Mouse (Mus musculus) brain, embryonic 14.5 days (tissue): ENCODE measurements around the gene Rdh16f2. TPM values are rescaled to one million over a fixed set of nuclear protein-coding genes. Genes with fewer than 3 reads are reported as not detected.

ENCODE experiments used
- DNase-seq: peaks from one replicate; pipeline ENCODE4 v3.0.0-alpha.2; 2011; ENCODE audit warnings: low read depth
- CTCF ChIP-seq: fragments of 200-500 bp; IDR thresholded peaks from 2 replicates; pipeline ENCODE4 v1.5.1; 2012; ENCODE audit warnings: inconsistent platforms, mild to moderate bottlenecking, moderate library complexity, borderline replicate concordance; ENCODE audit not compliant: insufficient read depth, insufficient read length; ENCODE audit errors: extremely low read depth
- POLR2A ChIP-seq: fragments of 200-500 bp; IDR thresholded peaks from 2 replicates; pipeline ENCODE4 v1.6.1; 2012; ENCODE audit warnings: mild to moderate bottlenecking, inconsistent platforms, borderline replicate concordance; ENCODE audit not compliant: poor library complexity, insufficient read depth, insufficient read length, severe bottlenecking; ENCODE audit errors: extremely low read depth
- polyA plus RNA-seq: library from polyadenylated mRNA; depleted of rRNA; stranded (reverse); fragments of >200 nt; gene quantifications from 2 replicates; pipeline ENCODE4 v1.2.3, GENCODE M21; 2012

Gene Rdh16f2
- polyA plus RNA-seq, 1 experiment: not detected

DNA sequence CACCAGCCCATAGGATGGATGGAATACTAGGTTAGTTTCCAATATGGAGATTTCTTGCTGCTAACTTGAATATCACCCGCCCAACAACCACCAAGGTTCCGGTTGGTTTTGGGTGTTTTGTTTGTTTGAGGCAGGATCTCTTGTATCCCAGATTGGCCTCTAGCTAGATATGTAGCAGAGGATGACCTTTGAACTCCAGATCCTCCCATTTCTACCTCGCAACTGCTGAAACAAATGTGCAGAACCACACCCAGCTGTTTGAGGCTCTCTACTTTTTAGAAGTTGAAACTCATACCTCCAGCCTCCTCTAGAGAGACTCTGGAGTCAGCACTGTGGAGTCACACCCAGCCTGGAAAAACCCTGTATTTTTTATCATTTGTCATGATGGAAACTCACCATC, 31.2 kb downstream of the Rdh16f2 start:
- DNase-seq: no peak
- TF ChIP-seq POLR2A: no peak
- TF ChIP-seq CTCF: no peak

DNA sequence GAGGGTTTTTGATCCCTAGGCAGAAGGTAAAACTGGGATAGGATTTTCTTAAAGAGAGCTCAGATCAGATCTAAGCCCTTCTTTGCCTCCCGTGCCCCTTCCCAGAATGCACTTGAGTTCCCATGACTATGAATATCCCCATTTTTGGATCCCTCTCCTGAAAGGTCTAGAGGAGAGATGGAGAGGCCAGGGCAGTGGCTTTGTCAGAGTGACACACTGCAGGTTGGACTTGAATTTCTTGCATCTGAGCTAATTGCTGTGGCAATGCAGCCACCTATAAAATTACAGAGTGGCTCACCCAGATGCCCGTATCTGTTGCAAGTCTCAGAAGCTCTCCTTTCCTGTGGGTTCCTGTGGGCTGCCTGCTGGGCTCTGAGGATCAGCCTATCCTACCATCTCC, 31.9 kb downstream of the Rdh16f2 start, which contains the start of gene Sdr9c7:
Gene Sdr9c7 (plus strand): TSS at position 301 of the 400 bp plus-strand sequence.
- DNase-seq: no peak
- TF ChIP-seq CTCF (no peak), POLR2A (no peak)

DNA sequence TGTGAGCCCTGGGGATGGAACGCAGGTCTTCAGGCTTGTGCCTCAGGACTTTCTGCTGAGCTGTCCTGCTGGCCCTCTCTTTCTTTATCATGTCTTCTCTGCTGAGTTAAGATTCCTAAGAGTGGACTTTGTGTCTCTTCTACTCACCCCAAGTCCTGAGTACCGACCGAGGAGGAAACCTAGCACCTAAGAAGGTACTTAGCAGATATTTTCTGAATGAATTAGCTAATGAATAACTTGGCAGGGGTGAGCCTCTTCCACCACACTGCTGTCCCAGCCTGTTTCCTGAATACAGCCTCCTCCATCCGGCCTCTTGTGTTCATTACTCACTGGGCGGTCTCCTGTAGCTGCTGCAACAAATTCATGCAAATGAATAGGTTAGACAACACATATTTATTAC, 33.5 kb downstream of the Rdh16f2 start:
- DNase-seq: no peak
- no peak for TF ChIP-seq POLR2A
- TF ChIP-seq CTCF: no peak

DNA sequence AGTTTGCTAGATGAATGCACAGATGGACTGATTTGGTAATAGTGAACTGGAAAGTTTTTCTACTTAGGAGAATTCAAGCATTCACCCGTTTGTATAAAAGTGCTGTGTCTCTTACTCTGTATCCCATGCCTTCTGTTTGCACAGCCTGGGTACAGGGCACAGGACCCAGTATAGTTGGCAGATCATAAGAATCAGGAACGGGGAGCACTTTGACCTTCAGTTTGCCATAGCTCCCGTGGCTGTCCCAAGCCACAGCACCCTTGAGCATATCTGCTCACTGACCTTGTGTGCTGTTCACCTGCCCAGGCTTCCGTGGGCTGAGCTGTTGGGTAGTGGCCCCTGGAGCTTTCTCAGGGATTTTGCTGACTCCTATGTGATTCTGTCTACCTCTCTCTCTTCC, 35.5 kb downstream of the Rdh16f2 start:
- TF ChIP-seq POLR2A (no peak), CTCF (no peak)
- DNase-seq: no peak

DNA sequence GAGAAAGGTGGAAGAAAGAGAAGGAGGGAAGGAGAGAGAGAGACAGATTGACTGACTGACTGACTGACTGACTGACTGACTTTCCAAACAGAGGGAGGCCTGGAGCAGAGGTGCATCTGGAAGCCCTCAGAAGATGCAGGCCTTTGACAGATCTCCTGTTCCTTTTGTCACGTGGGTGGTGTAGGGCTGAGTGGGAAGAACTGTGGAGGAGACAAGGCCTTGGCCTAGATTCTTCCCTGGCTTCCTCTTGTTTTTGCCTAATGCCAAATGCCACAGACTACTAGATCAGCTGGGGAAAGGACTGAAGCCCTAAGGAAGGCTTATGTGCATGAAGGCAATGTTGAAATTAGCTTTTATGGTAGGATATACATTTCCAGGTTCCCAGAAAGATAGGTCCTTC, 36.8 kb downstream of the Rdh16f2 start:
- DNase-seq: no peak
- TF ChIP-seq CTCF (no peak), POLR2A (no peak)

DNA sequence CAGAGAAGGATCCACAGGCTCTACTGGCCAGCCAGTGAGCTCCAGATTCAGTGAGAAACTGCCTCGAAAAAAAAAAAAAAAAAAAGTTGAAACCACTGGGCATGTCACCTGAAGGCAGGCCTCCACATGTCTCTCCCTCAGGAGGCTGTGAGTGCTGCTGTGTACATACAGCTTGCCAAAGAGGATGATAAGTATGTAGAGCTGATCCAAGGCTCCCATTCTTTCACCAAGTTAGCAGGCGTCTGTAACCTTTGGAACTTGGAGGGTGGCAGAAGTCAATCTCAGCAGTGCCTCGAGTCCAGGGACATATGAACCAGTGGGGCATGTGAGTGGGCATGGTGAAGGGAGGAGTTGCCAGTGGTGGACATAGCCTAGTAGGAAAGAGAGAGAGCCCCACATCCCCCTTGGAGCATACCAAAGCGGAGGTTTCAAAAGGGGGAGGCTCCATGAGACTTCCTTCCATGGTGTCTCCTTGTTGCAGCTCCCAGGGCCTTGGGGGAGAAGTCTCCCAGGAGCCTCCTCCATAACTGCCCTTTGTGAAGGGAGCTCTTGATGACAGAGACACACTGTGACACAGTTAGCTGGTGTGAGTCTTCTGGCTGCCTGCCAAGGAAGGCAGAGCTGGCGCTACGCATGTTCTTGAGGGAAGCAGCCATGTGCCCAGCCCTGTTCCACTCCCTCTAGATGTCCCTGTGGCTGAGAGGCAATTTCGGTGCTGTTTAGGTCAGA, 38.6 kb downstream of the Rdh16f2 start:
- peak; percentile 64 for DNase-seq

DNA sequence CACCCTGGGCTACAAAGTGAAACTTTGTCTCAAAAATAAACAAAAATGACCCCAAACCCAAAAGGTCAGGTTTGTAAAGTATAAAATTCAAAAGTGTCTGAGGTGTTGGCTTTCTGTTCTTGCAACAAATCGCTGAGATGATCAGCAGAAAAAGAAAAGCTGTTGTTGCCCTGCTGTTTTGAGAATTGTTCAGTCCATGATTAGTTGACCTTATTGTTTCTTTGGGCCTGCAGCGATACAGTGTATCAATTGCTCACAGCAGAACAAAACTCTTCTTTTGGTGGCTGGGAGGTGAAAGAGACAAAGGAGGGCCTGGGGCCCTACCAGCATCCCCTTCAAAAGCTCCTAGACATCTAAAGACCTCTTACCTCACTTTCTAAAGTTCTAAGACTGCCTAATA, 39.9 kb downstream of the Rdh16f2 start:
- TF ChIP-seq CTCF (no peak), POLR2A (no peak)
- DNase-seq: no peak

More for the DNA sequence above, 38.6 kb downstream of the Rdh16f2 start:
- TF ChIP-seq POLR2A (no peak), CTCF (no peak)

DNA sequence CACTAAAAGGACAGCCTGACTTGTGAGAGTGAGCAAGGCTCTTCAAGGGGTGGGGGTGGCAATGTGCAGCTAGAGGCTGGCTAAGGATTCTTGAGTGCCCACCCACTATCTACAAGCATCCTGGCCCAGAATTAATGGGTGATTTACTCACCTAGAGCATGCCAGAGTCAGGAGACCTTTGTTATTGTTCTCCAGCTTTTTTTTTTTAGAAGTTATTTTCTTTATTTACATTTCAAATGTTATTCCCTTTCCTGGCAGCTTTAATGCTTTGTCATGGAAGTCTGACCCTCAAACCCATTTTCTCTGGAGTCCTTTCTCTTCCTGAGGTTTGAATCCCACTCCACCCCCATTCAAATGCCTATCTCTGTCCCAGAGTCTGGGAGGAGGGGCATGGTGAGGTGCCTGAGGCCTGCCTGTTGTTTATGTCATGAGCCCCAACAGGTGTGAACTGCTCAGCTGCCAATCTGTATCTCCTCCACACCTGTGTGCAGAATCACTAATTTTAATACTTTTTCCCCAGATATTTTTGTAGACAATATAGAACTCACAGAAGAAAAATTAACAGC, 41.2 kb downstream of the Rdh16f2 start:
- TF ChIP-seq CTCF (no peak), POLR2A (no peak)
- DNase-seq: no peak

DNA sequence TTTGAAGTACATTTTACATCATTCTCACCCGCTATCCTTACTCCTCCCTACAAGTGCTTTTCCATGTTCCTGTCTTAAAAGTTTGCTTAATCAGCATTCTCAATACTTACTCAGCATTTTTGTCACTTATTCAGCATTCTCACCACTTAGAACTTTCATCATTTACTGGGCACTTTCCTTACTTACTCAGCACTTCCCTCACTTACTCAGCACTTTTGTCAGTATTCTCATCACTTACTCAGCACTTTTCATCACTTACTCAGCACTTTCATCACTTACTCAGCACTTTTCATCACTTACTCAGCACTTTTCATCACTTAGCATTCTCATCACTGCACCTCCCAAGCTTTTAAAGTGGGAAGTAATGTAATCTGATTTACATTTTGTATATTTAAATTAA, 49.3 kb downstream of the Rdh16f2 start:
- no peak for DNase-seq
- no peak for TF ChIP-seq CTCF
- no peak for TF ChIP-seq POLR2A

DNA sequence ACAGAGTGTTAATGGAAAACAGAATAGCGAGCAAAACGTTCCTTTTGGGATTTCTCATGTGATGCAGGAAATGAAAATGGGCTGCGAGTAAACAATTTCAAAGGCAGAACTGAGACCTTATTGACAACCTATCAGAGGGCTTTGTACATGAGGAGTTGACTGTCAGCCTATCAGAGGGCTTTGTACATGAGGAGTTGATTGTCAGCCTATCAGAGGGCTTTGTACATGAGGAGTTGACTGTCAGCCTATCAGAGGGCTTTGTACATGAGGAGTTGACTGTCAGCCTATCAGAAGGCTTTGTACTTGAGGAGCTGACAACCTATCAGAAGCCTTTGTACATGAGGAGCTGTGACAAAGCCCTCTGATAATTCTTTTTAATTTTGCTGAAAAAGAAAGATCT, 50.9 kb downstream of the Rdh16f2 start:
- DNase-seq: peak; percentile 17

DNA sequence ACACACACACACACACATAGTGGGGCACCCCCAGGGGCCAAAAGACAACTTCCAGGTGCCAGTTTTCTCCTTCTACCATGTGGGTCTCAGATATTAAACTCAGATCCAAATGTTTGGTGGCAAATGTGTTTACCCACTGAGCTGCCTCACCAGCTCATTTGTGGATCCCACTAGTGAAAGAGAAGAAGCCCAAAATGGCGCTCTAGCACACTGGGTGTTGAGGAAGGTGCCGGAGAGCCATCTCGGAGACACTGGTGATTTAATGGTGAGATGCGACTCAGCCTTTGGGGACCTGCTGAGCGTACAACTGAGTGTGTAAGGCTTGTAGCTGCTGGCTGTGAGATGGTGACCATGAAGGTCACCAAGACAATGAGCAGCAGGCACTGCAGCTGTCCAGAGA, 51.4 kb downstream of the Rdh16f2 start:
- no peak for DNase-seq
- TF ChIP-seq CTCF (no peak), POLR2A (no peak)

DNA sequence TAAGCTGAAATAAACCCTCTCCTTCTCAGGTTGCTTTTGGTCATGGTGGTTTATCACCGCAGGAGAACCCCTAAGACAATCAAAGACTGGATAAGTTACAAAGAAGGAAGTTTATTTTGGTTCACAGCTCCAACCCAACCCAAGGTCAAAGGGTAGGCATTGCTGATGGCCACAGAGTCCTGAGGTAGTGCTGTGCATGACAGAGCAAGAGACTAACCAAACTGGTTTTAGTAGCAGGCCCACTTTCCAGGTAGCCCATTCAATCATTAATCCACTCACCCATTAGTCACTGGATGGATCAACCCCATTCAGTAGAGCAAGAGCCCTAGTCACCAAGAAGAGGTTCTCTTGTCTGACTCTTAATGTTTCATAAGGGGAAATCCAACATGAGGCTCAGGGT, 56.0 kb downstream of the Rdh16f2 start:
- TF ChIP-seq CTCF (no peak), POLR2A (no peak)
- no peak for DNase-seq

DNA sequence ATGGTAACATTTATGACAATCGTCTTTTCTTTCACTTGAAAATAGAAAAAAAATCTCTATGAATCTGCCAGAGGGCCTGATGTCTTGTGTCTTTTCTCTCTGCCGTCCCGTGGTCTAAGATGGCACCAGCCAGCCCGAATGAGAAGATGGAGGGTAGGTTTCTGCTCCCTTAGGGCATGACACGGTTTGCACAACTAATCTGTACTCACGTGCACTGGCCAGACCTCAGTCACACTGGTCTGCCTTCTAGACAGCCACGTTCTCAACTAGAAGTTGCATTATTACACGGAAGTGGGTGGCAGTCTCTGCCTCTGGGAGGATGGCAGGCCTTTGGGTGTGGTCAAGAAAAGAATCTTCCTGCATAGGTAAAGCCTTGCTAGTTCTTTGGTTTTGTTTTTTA, 56.8 kb downstream of the Rdh16f2 start:
- no peak for DNase-seq
- TF ChIP-seq POLR2A (no peak), CTCF (no peak)
